Comparison of ENCODE assay signal across 9 mouse cellular contexts in genomic region chr11:49869762-49870161, GRCm38 (mm10). TPM values are rescaled to one million over a fixed set of nuclear protein-coding genes. Genes with fewer than 3 reads are reported as not detected.
DNase-seq lines count a peak whose midpoint lies in the region; ATAC-seq and TF ChIP-seq lines count a peak whose summit lies in the region.
"Had no signal": no experiment of that assay in that cellular context is flagged by ENCODE, and none has a peak within 500 bp of the region (broad histone marks: within the 10 kb centered on the region; RNA-seq: fewer than 3 reads in every experiment).

No protein-coding gene starts in this region.

- no peaks in the 10 kb centered on the region for H3K27me3 ChIP-seq in kidney, adult 2 months (replicated peaks; ENCODE audit: control insufficient read depth, insufficient read depth, low read length)
- H3K27me3 ChIP-seq in kidney, embryonic 16.5 days (ENCODE audit: insufficient read depth, low read length) = no peaks in the 10 kb centered on the region
- H3K27me3 ChIP-seq in limb, embryonic 10.5 days (ENCODE audit: low read depth, poor library complexity, severe bottlenecking) = no peaks in the 10 kb centered on the region
- no peaks in the 10 kb centered on the region for H3K27me3 ChIP-seq in midbrain, embryonic 16.5 days (ENCODE audit: control insufficient read depth, insufficient read depth, low read depth, low read length)
- H3K27me3 ChIP-seq: limb, embryonic 15.5 days had no signal

- TF ChIP-seq CTCF in kidney, adult 2 months (conservative IDR thresholded peaks at IDR 0.05; ENCODE audit: insufficient read depth, insufficient read length, low read depth, low read length) = peak; percentile 60

- no peak for TF ChIP-seq POLR2A in kidney, adult 2 months (IDR thresholded peaks at IDR 0.05; ENCODE audit: low read depth, low read length)

- no peak overlapping the region for H3K9ac ChIP-seq in kidney, embryonic 16.5 days (replicated peaks; ENCODE audit: low read length)
- H3K9ac ChIP-seq in ES-E14 (ENCODE audit: insufficient read depth, low read depth, low read length, poor library complexity, severe bottlenecking) = no peak overlapping the region
- H3K9ac ChIP-seq in midbrain, embryonic 16.5 days (ENCODE audit: low read depth, low read length) = no peak overlapping the region
- H3K9ac ChIP-seq: limb, embryonic 15.5 days had no signal

- in situ Hi-C loops in ES-E14 (cut with MboI; ENCODE audit: low sequenced_read_pairs in 2 of 2, unreplicated experiment in 2 of 2) = loop anchor here in 1 of 2 experiments (10.0 kb wide), 1 partner anchor 135 kb away; no protein-coding TSS in a partner anchor

- H3K4me2 ChIP-seq in kidney, embryonic 16.5 days (replicated peaks; ENCODE audit: low read depth, low read length) = no peak overlapping the region
- no peak overlapping the region for H3K4me2 ChIP-seq in midbrain, embryonic 16.5 days (ENCODE audit: low read length)
- H3K4me2 ChIP-seq: limb, embryonic 15.5 days had no signal

- no peak overlapping the region for H3K27ac ChIP-seq in kidney, adult 2 months (ENCODE audit: insufficient read depth, low read depth, low read length)
- no peak overlapping the region for H3K27ac ChIP-seq in kidney, embryonic 16.5 days (ENCODE audit: low read length)
- no peak overlapping the region for H3K27ac ChIP-seq in ES-E14 (ENCODE audit: insufficient read depth, low read depth, low read length, poor library complexity, severe bottlenecking)
- no peak overlapping the region for H3K27ac ChIP-seq in limb, embryonic 10.5 days
- H3K27ac ChIP-seq in midbrain, embryonic 16.5 days (ENCODE audit: low read length) = no peak overlapping the region
- H3K27ac ChIP-seq: limb, embryonic 15.5 days had no signal

- ATAC-seq in kidney, embryonic 16.5 days (ENCODE audit: low FRiP score, low TSS enrichment) = no peak
- peak; percentile 87 for ATAC-seq in granulocyte monocyte progenitor cell, adult 5-6 weeks (replicated peaks; ENCODE audit: poor library complexity, severe bottlenecking)
- peak; percentile 66; the same call in 1 of the 2 replicates for ATAC-seq in midbrain, embryonic 16.5 days

- no peaks in the 10 kb centered on the region for H3K4me1 ChIP-seq in kidney, adult 2 months (ENCODE audit: control insufficient read depth, insufficient read depth, low read length)
- H3K4me1 ChIP-seq in kidney, embryonic 16.5 days (ENCODE audit: insufficient read depth, low read length) = no peaks in the 10 kb centered on the region
- no peaks in the 10 kb centered on the region for H3K4me1 ChIP-seq in ES-E14 (ENCODE audit: control insufficient read depth in 2 of 2, insufficient read depth in 2 of 2, low read length in 2 of 2, poor library complexity in 1 of 2)
- no peaks in the 10 kb centered on the region for H3K4me1 ChIP-seq in limb, embryonic 10.5 days
- H3K4me1 ChIP-seq in midbrain, embryonic 16.5 days (ENCODE audit: control insufficient read depth, insufficient read depth, low read length) = no peaks in the 10 kb centered on the region
- H3K4me1 ChIP-seq: limb, embryonic 15.5 days had no signal

- H3K9me3 ChIP-seq in kidney, embryonic 16.5 days (ENCODE audit: low read length) = no peaks in the 10 kb centered on the region
- no peaks in the 10 kb centered on the region for H3K9me3 ChIP-seq in ES-E14 (ENCODE audit: control insufficient read depth, insufficient read depth, low read depth, low read length)
- no peaks in the 10 kb centered on the region for H3K9me3 ChIP-seq in limb, embryonic 10.5 days (replicated peaks)
- no peaks in the 10 kb centered on the region for H3K9me3 ChIP-seq in midbrain, embryonic 16.5 days (replicated peaks; ENCODE audit: control insufficient read depth, low read length, poor library complexity, severe bottlenecking)
- H3K9me3 ChIP-seq: limb, embryonic 15.5 days had no signal

- no peak overlapping the region for H3K4me3 ChIP-seq in kidney, adult 2 months (ENCODE audit: insufficient read depth, low read depth, low read length)
- no peak overlapping the region for H3K4me3 ChIP-seq in kidney, embryonic 16.5 days (ENCODE audit: low read length)
- no peak overlapping the region for H3K4me3 ChIP-seq in ES-E14 (ENCODE audit: insufficient read depth in 1 of 2, low read depth in 1 of 2, low read length in 2 of 2, poor library complexity in 1 of 2, severe bottlenecking in 1 of 2)
- no peak overlapping the region for H3K4me3 ChIP-seq in limb, embryonic 10.5 days
- no peak overlapping the region for H3K4me3 ChIP-seq in midbrain, embryonic 16.5 days (ENCODE audit: low read depth, low read length)
- H3K4me3 ChIP-seq: limb, embryonic 15.5 days had no signal

- peak; percentile 52 for DNase-seq in kidney, adult 2 months
- DNase-seq in ES-E14 (ENCODE audit: low read depth, low spot score) = no peak
- peak; percentile 62 to 67 for DNase-seq in cerebellum, adult 18-20 months
- peak; percentile 47 for DNase-seq in limb, embryonic 10.5 days (ENCODE audit: low spot score)
- DNase-seq in thymus, postnatal 36 days = peak; percentile 41 to 47

- H3K36me3 ChIP-seq in kidney, adult 2 months (ENCODE audit: control insufficient read depth, insufficient read depth, low read length) = peaks cover 1% of the 10 kb centered on the region; the same call in 1 of the 2 replicates
- H3K36me3 ChIP-seq in kidney, embryonic 16.5 days (ENCODE audit: insufficient read depth, low read length) = peaks cover 22% of the 10 kb centered on the region
- peaks cover 13% of the 10 kb centered on the region; the same call in 1 of the 2 replicates for H3K36me3 ChIP-seq in ES-E14 (ENCODE audit: control insufficient read depth, insufficient read depth, low read length, poor library complexity, severe bottlenecking)
- H3K36me3 ChIP-seq in limb, embryonic 10.5 days = peaks cover 50% of the 10 kb centered on the region
- peaks cover 9% of the 10 kb centered on the region for H3K36me3 ChIP-seq in midbrain, embryonic 16.5 days (ENCODE audit: control insufficient read depth, insufficient read depth, low read length)

TF ChIP-seq in ES-E14, 5 proteins besides CTCF, POLR2A, EP300 and RAD21:
- no peak for TF ChIP-seq CHD2 (IDR thresholded peaks at IDR 0.05; ENCODE audit: low read depth, low read length)
- no peak for TF ChIP-seq MAFK (IDR thresholded peaks at IDR 0.05; ENCODE audit: insufficient read depth, low read depth, low read length)
- TF ChIP-seq ZC3H11A (IDR thresholded peaks at IDR 0.05; ENCODE audit: borderline replicate concordance, low read depth, low read length) = 0 out of 2 replicates have a peak, but pooled peaks have one; percentile 14
- TF ChIP-seq ZNF384 (IDR thresholded peaks at IDR 0.05; ENCODE audit: low read depth, low read length) = no peak
- no peak for TF ChIP-seq HCFC1 (IDR thresholded peaks at IDR 0.05; ENCODE audit: borderline replicate concordance, insufficient read depth, low read length)

RNA-seq across cellular contexts. Expression of gene Mapk9, which starts 23.2 kb away (rescaled TPM):
- polyA plus RNA-seq in kidney, adult 2 months (2012; rRNA removed) = 20.0 and 23.0 TPM in 2 replicates
- 33.5 and 34.2 TPM in 2 replicates for polyA plus RNA-seq in kidney, embryonic 16.5 days (2015; fragmentation: Nextera tagmentation; extraction: Ambion mirVana)
- total RNA-seq in ES-E14 (2012; rRNA removed) = 27.8 and 28.1 TPM in 2 replicates
- total RNA-seq in granulocyte monocyte progenitor cell, adult 5-6 weeks (2014; fragmentation: Nextera tagmentation) = 26.6 and 41.7 TPM in 2 replicates
- 32.9 and 41.9 TPM in 2 replicates for total RNA-seq in granulocyte monocyte progenitor cell, adult 5-6 weeks (2017)
- polyA plus RNA-seq in limb, embryonic 10.5 days (2016; fragmentation: Nextera tagmentation; extraction: Ambion mirVana) = 22.4 and 31.1 TPM in 2 replicates
- 64.2 and 71.4 TPM in 2 replicates for polyA plus RNA-seq in midbrain, embryonic 16.5 days (2015; fragmentation: Nextera tagmentation; extraction: Ambion mirVana)

RNA-seq across cellular contexts. Expression of gene Rasgef1c, which starts 31.9 kb away (rescaled TPM):
- 0.11 and 0.24 TPM in 2 replicates for polyA plus RNA-seq in kidney, adult 2 months (2012; rRNA removed)
- 0.23 and 0.30 TPM in 2 replicates for polyA plus RNA-seq in kidney, embryonic 16.5 days (2015; fragmentation: Nextera tagmentation; extraction: Ambion mirVana)
- 0.76 and 0.79 TPM in 2 replicates for total RNA-seq in ES-E14 (2012; rRNA removed)
- total RNA-seq in granulocyte monocyte progenitor cell, adult 5-6 weeks (2014; fragmentation: Nextera tagmentation) = 0.37 TPM in 1 of 2 replicates, not detected in the other
- total RNA-seq in granulocyte monocyte progenitor cell, adult 5-6 weeks (2017) = not detected in 2 replicates
- polyA plus RNA-seq in limb, embryonic 10.5 days (2016; fragmentation: Nextera tagmentation; extraction: Ambion mirVana) = 0.15 TPM in 1 of 2 replicates, not detected in the other
- 33.8 and 34.2 TPM in 2 replicates for polyA plus RNA-seq in midbrain, embryonic 16.5 days (2015; fragmentation: Nextera tagmentation; extraction: Ambion mirVana)

Comparison
In these comparisons a context has a peak if more than half of its experiments do, and no peak if none do; other contexts are left out.
1. RNA of gene Rasgef1c, which starts 31.9 kb away (polyA plus RNA-seq): 33.8 to 34.2 TPM in midbrain, embryonic 16.5 days; 0.23 to 0.30 TPM in kidney, embryonic 16.5 days, 0.15 TPM in limb, embryonic 10.5 days and 0.11 to 0.24 TPM in kidney, adult 2 months; every median in the first group is over 10 times any median in the second.